Mouse (Mus musculus): ENCODE measurements around the gene Tgfbrap1. TPM values are rescaled to one million over a fixed set of nuclear protein-coding genes. Genes with fewer than 3 reads are reported as not detected.

Gene Tgfbrap1
- 4.4 and 4.8 TPM in 2 replicates for polyA plus RNA-seq (2015; fragmentation: Nextera tagmentation; extraction: Ambion mirVana)

GRCm38 (mm10) chr1:43098031-43098984 is at the start of gene Tgfbrap1, which contains the start of gene AI597479:
Gene Tgfbrap1 (minus strand): TSS chr1:43098637.
Gene AI597479 (plus strand): TSS chr1:43098710.

Small RNA genes within 50 kb of the gene (microRNA-seq; reads per million reads assigned to microRNA genes)
- 0 reads per million in 2 experiments for gene Gm24001

Other genes with a start within 250 kb of the Tgfbrap1 start
- 46.6 and 51.0 TPM in 2 replicates for gene Mrps9, start 247.4 kb downstream of the Tgfbrap1 start, polyA plus RNA-seq (2015; fragmentation: Nextera tagmentation; extraction: Ambion mirVana)
- gene Gpr45, start 145.8 kb downstream of the Tgfbrap1 start, polyA plus RNA-seq (2015; fragmentation: Nextera tagmentation; extraction: Ambion mirVana) = 0.37 and 0.51 TPM in 2 replicates
- 14.1 and 14.5 TPM in 2 replicates for gene AI597479, start 73 bp upstream of the Tgfbrap1 start, polyA plus RNA-seq (2015; fragmentation: Nextera tagmentation; extraction: Ambion mirVana)
- gene Fhl2, start 98.3 kb upstream of the Tgfbrap1 start, polyA plus RNA-seq (2015; fragmentation: Nextera tagmentation; extraction: Ambion mirVana) = 34.4 and 36.1 TPM in 2 replicates

Data from skeletal muscle tissue, postnatal 0 days (tissue).